Mouse (Mus musculus) MEL-GATA-1-ER (cell line): ENCODE data around the gene Kctd8.
"Not testable (repeated sequence)": the region's sequence is repeated elsewhere in the genome, so short reads cannot be mapped to it uniquely, and the experiment has no call there.

ENCODE experiments used
- DNase-seq: peaks from one replicate; pipeline ENCODE4 v3.0.0-alpha.2; 2012; ENCODE audit warnings: low read depth; ENCODE audit errors: extremely low read depth

Kctd8 gene

GRCm38 (mm10) chr5:69340919-69341801 lies at the start of gene Kctd8:
Gene Kctd8, minus strand, starts transcription at chr5:69341679.
- no peak for DNase-seq

GRCm38 (mm10) chr5:69379072-69379471 lies 37.6 kb upstream of the Kctd8 start:
- DNase-seq, result no peak

GRCm38 (mm10) chr5:69350596-69350995 lies 9.1 kb upstream of the Kctd8 start:
- no peak for DNase-seq

- no peak for DNase-seq
Observed at GRCm38 (mm10) chr5:69340102-69340918, 1.2 kb downstream of the Kctd8 start.

DNA sequence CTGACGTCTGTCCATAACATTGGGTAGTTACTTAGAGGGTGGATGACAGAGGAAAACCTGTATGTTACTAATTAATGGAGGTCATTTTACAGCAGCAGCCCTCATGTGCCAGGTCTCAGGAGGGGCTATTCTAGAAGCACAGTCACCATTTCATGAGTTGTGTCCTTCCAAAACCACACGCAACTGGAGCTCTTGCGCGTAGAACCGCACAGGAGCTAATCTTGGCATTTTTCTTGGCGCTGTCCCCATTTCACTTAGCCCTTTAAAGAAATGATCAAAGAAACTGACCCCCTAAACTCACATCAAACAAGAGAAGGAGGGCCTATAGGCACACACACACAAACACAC lies 1.9 kb downstream of the Kctd8 start:
- DNase-seq, result no peak

DNA sequence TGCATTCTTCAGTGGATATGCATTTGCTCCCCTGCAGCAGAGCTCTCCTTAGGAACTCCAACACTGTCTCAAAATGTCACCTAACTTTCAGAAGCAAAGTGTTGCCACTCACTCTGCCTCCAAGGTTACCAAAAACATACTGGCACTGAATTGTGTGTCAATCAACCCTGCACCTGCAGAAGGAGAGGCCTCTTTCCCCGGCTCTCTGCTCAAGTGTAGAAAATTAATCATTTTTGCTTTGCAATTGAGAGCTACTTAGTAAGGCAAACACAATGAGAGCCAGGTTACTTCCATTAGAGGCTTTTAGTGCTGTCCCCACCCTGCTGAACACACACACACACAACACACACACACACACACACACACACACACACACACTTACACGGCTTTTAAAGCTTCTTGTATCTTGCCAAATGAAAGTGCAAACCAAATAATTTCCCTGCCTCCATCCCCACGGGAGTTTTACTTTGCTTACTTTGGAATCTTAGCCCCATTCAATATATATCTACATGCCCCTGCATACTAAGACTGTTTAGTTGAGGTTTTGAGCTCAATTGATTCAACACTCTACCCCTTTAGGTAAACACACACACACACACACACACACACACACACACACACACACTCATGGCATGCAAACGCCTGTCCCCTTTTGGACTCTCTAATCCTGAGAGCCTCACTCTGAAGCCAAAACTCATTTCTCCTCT lies 2.4 kb downstream of the Kctd8 start:
- DNase-seq, result no peak

DNA sequence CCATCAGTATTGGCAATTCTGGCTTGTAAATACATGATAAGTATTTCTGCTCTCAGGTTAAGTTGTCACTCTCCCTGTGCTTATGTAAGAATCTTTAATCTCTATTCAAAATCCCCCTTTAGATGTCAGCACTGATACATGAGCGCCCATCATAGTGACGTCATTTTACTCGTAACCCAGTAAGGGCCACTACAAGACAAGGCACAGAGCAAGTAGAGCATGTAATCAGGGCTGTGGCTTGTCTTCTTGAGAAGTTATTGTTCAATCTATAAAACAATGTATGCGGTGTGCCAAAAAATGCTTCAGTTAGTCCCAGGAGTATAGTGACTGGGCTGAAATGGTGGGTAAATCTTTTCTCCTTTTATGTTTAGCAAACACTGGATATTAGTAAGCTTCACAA lies 13.9 kb downstream of the Kctd8 start:
- DNase-seq, result no peak

GRCm38 (mm10) chr5:69324566-69325230 lies 16.8 kb downstream of the Kctd8 start:
- no peak for DNase-seq

DNA sequence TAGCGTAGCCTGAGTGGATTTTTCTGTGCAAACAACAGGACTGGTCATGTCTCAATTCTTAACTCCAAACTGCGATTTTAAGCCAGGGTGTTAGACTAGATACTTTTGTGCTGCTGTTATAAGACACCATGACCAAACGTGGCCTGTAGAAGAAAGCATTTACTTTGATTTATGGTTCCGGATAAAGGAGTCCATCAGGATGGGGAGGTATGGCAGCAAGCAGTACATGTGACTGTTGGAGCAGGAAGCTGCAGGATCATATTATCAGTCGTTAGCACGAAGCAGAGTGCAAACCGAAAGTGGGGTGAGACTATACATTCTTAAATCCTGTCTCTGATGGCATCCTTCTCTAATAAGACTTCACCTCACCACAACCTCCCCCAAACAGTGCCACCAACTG lies 28.9 kb downstream of the Kctd8 start:
- DNase-seq, result no peak

- DNase-seq, result no peak
Observed at GRCm38 (mm10) chr5:69301665-69302064, 39.8 kb downstream of the Kctd8 start.

DNA sequence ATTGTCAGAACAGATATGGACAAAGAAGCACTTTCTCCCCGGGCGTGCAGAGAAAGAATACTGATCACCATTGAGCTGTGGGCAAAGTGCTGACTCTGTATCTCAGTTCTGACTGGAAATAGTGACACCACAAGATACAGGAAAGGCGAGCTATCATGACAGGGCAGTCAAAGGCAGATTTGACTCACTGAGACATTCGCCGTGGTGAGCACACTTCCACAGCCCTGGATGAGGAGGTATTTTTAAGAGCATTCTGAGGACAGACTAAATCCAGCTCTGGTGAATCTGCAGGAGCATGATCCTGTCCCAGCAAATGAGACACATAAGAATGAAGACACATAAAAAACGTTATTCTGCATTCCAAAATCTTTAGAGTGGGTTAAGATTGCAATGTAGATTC lies 49.1 kb downstream of the Kctd8 start:
- no peak for DNase-seq

DNA sequence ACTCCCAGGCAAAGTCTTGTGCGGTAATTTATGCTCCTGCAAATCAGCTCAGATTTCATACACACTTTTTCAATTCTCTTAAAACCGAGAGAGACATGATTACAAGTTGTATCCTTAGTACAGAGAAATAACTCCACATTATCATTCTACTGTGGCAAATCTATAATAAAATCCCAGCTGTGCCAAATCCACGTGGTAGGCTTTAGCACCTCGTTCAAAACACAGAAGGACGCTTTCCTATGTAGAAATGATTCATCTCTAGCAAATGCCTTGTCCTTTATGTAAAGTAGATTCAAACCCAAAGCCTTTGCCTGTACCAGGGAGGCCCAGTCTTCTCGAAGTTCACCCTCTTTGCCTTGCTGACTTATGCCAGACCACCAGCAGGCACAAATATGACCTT lies 57.1 kb downstream of the Kctd8 start:
- DNase-seq, result no peak

GRCm38 (mm10) chr5:69252366-69252765 lies 89.1 kb downstream of the Kctd8 start:
- no peak for DNase-seq

GRCm38 (mm10) chr5:69241931-69242330 lies 99.5 kb downstream of the Kctd8 start:
- no peak for DNase-seq

DNA sequence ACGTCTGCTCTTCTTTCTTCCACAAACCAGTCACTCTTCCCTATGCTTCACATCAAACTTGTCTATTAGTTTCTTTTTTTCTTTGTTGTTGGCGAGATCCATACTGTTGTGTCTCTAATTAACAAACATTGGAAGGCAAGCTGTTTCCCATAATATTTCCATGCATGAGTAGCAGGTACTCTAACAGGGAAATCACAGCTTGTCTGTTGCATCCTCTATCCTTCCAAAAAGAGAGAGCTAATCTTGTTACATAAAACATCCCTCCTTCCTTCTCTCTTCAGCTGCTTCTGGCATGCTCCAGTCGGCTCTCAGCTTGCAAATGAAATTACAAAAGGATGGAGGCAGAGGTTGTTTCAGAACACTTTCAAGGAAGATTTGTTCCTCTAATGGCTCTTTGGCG lies 107.9 kb downstream of the Kctd8 start:
- no peak for DNase-seq

DNA sequence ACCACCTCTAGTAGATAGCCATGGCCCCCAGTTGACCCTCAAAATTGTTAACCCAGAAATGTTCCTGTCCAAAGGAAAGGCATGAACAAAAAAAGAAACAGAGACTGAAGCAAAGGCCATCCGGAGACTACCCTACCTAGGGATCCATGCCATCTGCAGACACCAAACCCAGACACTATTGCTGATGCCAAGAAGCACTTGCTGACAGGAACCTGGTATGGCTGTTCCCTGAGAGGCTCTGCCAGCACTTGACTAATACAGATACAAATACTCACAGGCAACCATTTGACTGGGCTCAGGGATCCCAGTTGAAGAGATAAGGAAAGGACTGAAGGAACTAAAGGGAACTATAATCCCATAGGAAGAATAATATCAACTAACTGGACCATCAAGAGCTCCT lies 109.8 kb downstream of the Kctd8 start:
- DNase-seq, result not testable (repeated sequence)

- DNase-seq, result no peak
Observed at GRCm38 (mm10) chr5:69227147-69227546, 114.3 kb downstream of the Kctd8 start.

GRCm38 (mm10) chr5:69222608-69223007 lies 118.9 kb downstream of the Kctd8 start:
- no peak for DNase-seq

DNA sequence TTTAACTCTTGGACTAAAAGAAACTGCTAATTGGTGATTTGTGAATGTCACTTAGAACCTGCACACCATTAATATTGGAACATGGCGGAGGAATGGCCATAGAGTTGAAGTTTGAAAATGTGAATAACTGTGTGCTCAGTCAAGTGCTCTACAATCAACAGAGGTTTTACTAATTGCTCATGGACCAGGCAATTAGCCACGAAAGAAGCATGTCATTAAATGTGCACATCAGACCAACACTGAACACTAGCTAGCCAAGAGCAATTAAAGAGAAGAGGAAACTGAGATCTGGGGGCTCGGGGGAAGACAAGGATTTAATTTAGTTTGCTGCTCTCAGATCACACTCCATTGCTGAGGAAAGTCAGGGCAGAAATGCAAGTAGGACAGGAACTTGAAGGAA lies 126.3 kb downstream of the Kctd8 start:
- DNase-seq, result no peak

DNA sequence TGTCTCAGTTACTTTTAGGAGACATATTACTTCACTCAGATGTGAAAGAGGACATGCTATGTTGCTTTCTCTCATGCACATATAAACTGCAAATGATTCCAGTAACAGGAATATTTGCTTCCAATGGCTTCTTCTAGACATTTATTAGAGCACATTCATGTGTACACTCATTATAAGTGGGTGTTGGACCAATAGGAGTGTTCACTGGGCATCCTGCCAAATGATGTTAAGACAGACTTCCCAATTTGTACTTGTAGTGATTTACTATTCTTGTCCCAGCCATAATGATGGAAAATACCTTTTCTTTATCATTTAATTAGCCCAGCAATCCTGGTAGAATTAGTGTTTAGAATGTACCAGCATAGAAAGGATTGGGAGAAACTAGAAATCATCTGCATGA lies 132.1 kb downstream of the Kctd8 start:
- no peak for DNase-seq

DNA sequence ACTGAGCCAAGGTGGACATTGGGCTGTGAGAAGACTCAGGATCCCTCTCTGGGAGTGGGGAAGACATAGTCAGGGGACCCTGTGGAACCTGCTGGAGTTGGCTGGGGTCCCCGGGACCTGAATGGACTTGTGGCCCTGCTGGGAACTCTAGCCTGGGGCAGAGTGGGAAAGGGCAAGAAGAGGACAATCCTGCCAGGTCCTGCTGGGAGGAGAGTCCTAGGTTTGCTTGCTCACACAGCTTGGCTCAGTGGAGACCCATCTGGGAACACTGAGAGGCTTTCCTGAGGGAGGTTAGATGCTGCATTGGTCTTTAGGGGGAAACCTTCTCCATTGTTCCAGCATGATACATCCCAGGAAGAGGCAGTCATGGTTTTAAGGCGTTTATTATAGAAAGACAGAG lies 133.8 kb downstream of the Kctd8 start:
- DNase-seq, result no peak
